Mouse (Mus musculus) intestine, postnatal 0 days (tissue): ENCODE measurements around the gene Shbg. TPM values are rescaled to one million over a fixed set of nuclear protein-coding genes. Genes with fewer than 3 reads are reported as not detected.

Source experiments
- ATAC-seq: fragments of 200-750 bp; cut with Nextera tagmentation; 2 replicates; pipeline ENCODE4 v1.8.0; 2017; ENCODE audit warnings: mild to moderate bottlenecking, moderate TSS enrichment, moderate library complexity
- H3K27ac ChIP-seq: fragments of 300-500 bp; sonication (generic); 2 replicates; pipeline ENCODE4 v1.5.1; 2014; ENCODE audit warnings: mild to moderate bottlenecking, low read depth, low read length, moderate library complexity
- H3K27me3 ChIP-seq: fragments of 300-500 bp; sonication (generic); replicated peaks from 2 replicates; pipeline ENCODE4 v1.6.1; 2014; ENCODE audit warnings: low read length, mixed read lengths; ENCODE audit not compliant: control insufficient read depth, insufficient read depth
- H3K36me3 ChIP-seq: fragments of 300-500 bp; sonication (generic); 2 replicates; pipeline ENCODE4 v1.6.1; 2014; ENCODE audit warnings: mild to moderate bottlenecking, moderate library complexity; ENCODE audit not compliant: control insufficient read depth, insufficient read depth
- H3K4me1 ChIP-seq: fragments of 300-500 bp; sonication (generic); replicated peaks from 2 replicates; pipeline ENCODE4 v1.6.1; 2014; ENCODE audit warnings: antibody characterized with exemption, low read length, mixed read lengths; ENCODE audit not compliant: control insufficient read depth, insufficient read depth
- H3K4me2 ChIP-seq: fragments of 300-500 bp; sonication (generic); replicated peaks from 2 replicates; pipeline ENCODE4 v1.6.1; 2014; ENCODE audit warnings: low read depth, mild to moderate bottlenecking, moderate library complexity
- H3K4me3 ChIP-seq: fragments of 300-500 bp; sonication (generic); 2 replicates; pipeline ENCODE4 v1.5.1; 2014; ENCODE audit warnings: low read depth, low read length
- H3K9ac ChIP-seq: fragments of 300-500 bp; sonication (generic); 2 replicates; pipeline ENCODE4 v1.6.1; 2014; ENCODE audit warnings: mild to moderate bottlenecking, low read depth, low read length
- H3K9me3 ChIP-seq: fragments of 300-500 bp; sonication (generic); 2 replicates; pipeline ENCODE4 v1.6.1; 2016; ENCODE audit warnings: mixed run types; ENCODE audit not compliant: control insufficient read depth
- CTCF ChIP-seq: sonication (generic); IDR thresholded peaks from 2 replicates; pipeline ENCODE4 v1.5.1; 2016; ENCODE audit warnings: low read depth, mild to moderate bottlenecking, control low read depth, antibody characterized with exemption, moderate library complexity
- WGBS: fragments of 180-500 bp; shearing (Covaris S2); extraction: QIAGEN DNeasy Blood & Tissue Kit; methylation state at CpG from one replicate; pipeline ENCODE4 v1.1.7; 2014; 5-methylcytosine and 5-hydroxymethylcytosine counted together
- polyA plus RNA-seq: library from polyadenylated mRNA; unstranded; fragments of >200 nt; fragmentation: Nextera tagmentation; extraction: Ambion mirVana; gene quantifications from 2 replicates; pipeline ENCODE4 v1.2.1, GENCODE M21; 2015

Gene Shbg
- polyA plus RNA-seq, 1 experiment from 2014 or later: not detected

- Histone ChIP-seq H3K9ac (no peak overlapping the region), H3K27ac (peak overlapping the region; percentile 30; the same call in 1 of the 2 replicates), H3K36me3 (peaks cover 34% of the 10 kb centered on the region), H3K4me1 (no peaks in the 10 kb centered on the region), H3K4me3 (no peak overlapping the region), H3K4me2 (peak overlapping the region; percentile 13; the same call in 1 of the 2 replicates), H3K27me3 (no peaks in the 10 kb centered on the region), H3K9me3 (no peaks in the 10 kb centered on the region)
- TF ChIP-seq CTCF: peak; percentile 27
- ATAC-seq: peak; percentile 23; the same call in 1 of the 2 replicates
- 57% methylated on average over 7 of the region's 7 CpGs for WGBS
These were observed 31.9 kb downstream of the Shbg start for GRCm38 (mm10) chr11:69585718-69586325.

GRCm38 (mm10) chr11:69584937-69585336, 32.8 kb downstream of the Shbg start:
- peaks cover 26% of the 10 kb centered on the region for H3K36me3 ChIP-seq
- no peak for ATAC-seq
- 90% methylated on average over 13 of the region's 13 CpGs for WGBS
- no peak overlapping the region for H3K4me3 ChIP-seq
- no peak overlapping the region for H3K4me2 ChIP-seq
- H3K9ac ChIP-seq: no peak overlapping the region
- no peaks in the 10 kb centered on the region for H3K9me3 ChIP-seq
- no peaks in the 10 kb centered on the region for H3K27me3 ChIP-seq
- no peak overlapping the region for H3K27ac ChIP-seq
- no peak for TF ChIP-seq CTCF
- no peaks in the 10 kb centered on the region for H3K4me1 ChIP-seq

GRCm38 (mm10) chr11:69584008-69584407, 33.7 kb downstream of the Shbg start:
- no peak overlapping the region for H3K9ac ChIP-seq
- H3K27ac ChIP-seq: no peak overlapping the region; the same call in 1 of the 2 replicates
- WGBS: 71% methylated on average over 7 of the region's 7 CpGs
- no peaks in the 10 kb centered on the region for H3K27me3 ChIP-seq
- no peak for TF ChIP-seq CTCF
- H3K36me3 ChIP-seq: peaks cover 17% of the 10 kb centered on the region
- H3K4me3 ChIP-seq: no peak overlapping the region
- H3K4me2 ChIP-seq: no peak overlapping the region
- no peaks in the 10 kb centered on the region for H3K9me3 ChIP-seq
- ATAC-seq: no peak
- H3K4me1 ChIP-seq: no peaks in the 10 kb centered on the region

GRCm38 (mm10) chr11:69582230-69582805, 35.4 kb downstream of the Shbg start:
- Histone ChIP-seq H3K9me3 (no peaks in the 10 kb centered on the region), H3K27ac (no peak overlapping the region), H3K9ac (no peak overlapping the region), H3K4me3 (peak overlapping the region; percentile 80), H3K4me2 (peak overlapping the region; percentile 94), H3K36me3 (peaks cover under 1% of the 10 kb centered on the region), H3K4me1 (no peaks in the 10 kb centered on the region), H3K27me3 (no peaks in the 10 kb centered on the region)
- TF ChIP-seq CTCF: no peak
- WGBS: 55% methylated on average over 9 of the region's 9 CpGs
- no peak for ATAC-seq

- Histone ChIP-seq H3K9ac (peak overlapping the region; percentile 49), H3K27ac (0 out of 2 replicates have a peak overlapping the region, but pooled peaks have one; percentile 41), H3K9me3 (no peaks in the 10 kb centered on the region), H3K27me3 (no peaks in the 10 kb centered on the region), H3K4me3 (peak overlapping the region; percentile 80), H3K4me1 (no peaks in the 10 kb centered on the region), H3K4me2 (peak overlapping the region; percentile 94), H3K36me3 (no peaks in the 10 kb centered on the region; the same call in 1 of the 2 replicates)
- WGBS: 0% methylated on average over 8 of the region's 8 CpGs
- ATAC-seq: no peak
- TF ChIP-seq CTCF: no peak
These were observed 35.9 kb downstream of the Shbg start for GRCm38 (mm10) chr11:69581814-69582213.

GRCm38 (mm10) chr11:69581147-69581688, 36.5 kb downstream of the Shbg start:
- H3K4me1 ChIP-seq: no peaks in the 10 kb centered on the region
- peak; percentile 78 for ATAC-seq
- no peak; the same call in none of the 2 replicates for TF ChIP-seq CTCF
- H3K27me3 ChIP-seq: no peaks in the 10 kb centered on the region
- H3K9me3 ChIP-seq: no peaks in the 10 kb centered on the region
- WGBS: under 1% methylated on average over 36 of the region's 36 CpGs
- H3K9ac ChIP-seq: peak overlapping the region; percentile 64
- H3K4me2 ChIP-seq: peak overlapping the region; percentile 94
- peak overlapping the region; percentile 94 for H3K27ac ChIP-seq
- no peaks in the 10 kb centered on the region; the same call in 1 of the 2 replicates for H3K36me3 ChIP-seq
- peak overlapping the region; percentile 80 for H3K4me3 ChIP-seq
